Mouse (Mus musculus): ENCODE measurements around the gene Rps24. TPM values are rescaled to one million over a fixed set of nuclear protein-coding genes. Genes with fewer than 3 reads are reported as not detected.
"Not testable (repeated sequence)": the region's sequence is repeated elsewhere in the genome, so short reads cannot be mapped to it uniquely, and the experiment has no call there.

Gene Rps24
- 563 and 611 TPM in 2 replicates for polyA plus RNA-seq (2015; fragmentation: Nextera tagmentation; extraction: Ambion mirVana)

DNA sequence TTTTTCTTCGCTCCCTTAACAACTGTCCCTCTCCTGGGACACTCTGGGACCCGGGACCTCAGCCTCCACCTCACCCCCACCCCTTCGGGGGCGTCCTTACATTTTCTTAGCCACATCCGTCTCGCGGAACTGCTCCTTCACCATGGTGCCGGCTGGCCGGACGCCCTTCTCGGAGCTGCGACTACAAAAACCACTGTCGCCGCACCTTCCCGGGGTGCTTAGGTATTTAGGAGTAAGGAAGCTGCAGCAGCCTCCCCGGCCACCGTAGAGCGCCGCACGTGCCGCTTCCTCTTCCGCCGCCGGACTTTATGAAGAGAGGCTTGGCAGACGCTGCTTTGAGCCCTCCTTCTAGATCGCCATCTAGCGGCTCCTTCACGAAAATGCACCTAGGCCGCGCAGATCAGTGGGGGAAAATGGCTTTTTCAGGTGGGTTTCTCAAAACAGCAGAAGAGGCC, at the start of gene Rps24, which contains the start of gene Polr3a:
Rps24 (plus strand) TSS at position 353 of the 455 bp plus-strand sequence.
Polr3a (minus strand) TSS at position 286 of the 455 bp plus-strand sequence.
- H3K4me2 ChIP-seq (replicated peaks) = peak within 1 kb of the TSS; percentile 86
- H3K4me1 ChIP-seq = peaks cover 22% of the 10 kb centered on the region
- peak within 1 kb of the TSS; percentile 79 for H3K9ac ChIP-seq (replicated peaks)
- H3K9me3 ChIP-seq = no peaks in the 10 kb centered on the region
- peak within 1 kb of the TSS; percentile 86 for H3K4me3 ChIP-seq
- no peak within 1 kb of the TSS; the same call in 1 of the 2 replicates for H3K27ac ChIP-seq (replicated peaks)
- ATAC-seq (replicated peaks) = peak; percentile 62
- H3K27me3 ChIP-seq = no peaks in the 10 kb centered on the region
- peaks cover 20% of the 10 kb centered on the region for H3K36me3 ChIP-seq
- WGBS = under 1% methylated on average over 30 of the region's 30 CpGs

DNA sequence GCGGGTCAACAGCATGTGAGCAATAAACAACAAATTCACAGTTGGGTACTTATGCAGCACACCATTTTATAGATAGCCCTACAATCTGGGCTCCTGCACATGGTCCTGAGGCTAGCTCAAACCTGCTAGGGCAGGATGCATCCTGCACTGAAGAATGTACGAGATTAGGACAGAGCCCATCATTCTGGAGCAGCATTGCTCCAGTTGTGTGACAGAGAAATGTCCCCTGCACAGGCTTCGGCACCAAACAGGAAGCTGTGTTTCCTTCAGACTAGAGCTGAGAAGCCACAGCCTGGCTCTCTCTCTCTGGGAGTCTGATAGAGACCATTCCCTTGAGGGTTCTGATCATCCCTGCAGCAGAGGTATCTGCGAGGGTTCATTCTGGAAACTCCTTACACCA, 43.4 kb upstream of the Rps24 start:
- peaks cover 12% of the 10 kb centered on the region for H3K36me3 ChIP-seq
- WGBS = 96% methylated on average over 4 of the region's 4 CpGs
- H3K9ac ChIP-seq (replicated peaks); H3K4me2 ChIP-seq (replicated peaks); H3K27me3 ChIP-seq; H3K27ac ChIP-seq (replicated peaks); ATAC-seq (replicated peaks); H3K4me3 ChIP-seq; H3K4me1 ChIP-seq; H3K9me3 ChIP-seq: not testable (repeated sequence)

GRCm38 (mm10) chr14:24458191-24458590, 28.7 kb upstream of the Rps24 start:
- Histone ChIP-seq H3K27me3 (no peaks in the 10 kb centered on the region), H3K27ac (replicated peaks) (no peak overlapping the region), H3K36me3 (peaks cover 94% of the 10 kb centered on the region), H3K9me3 (no peaks in the 10 kb centered on the region), H3K4me1 (no peaks in the 10 kb centered on the region), H3K4me2 (replicated peaks) (no peak overlapping the region), H3K4me3 (no peak overlapping the region), H3K9ac (replicated peaks) (no peak overlapping the region)
- ATAC-seq (replicated peaks) = no peak
- 87% methylated on average over 3 of the region's 3 CpGs for WGBS

- no peaks in the 10 kb centered on the region for H3K9me3 ChIP-seq
- H3K4me1 ChIP-seq = no peaks in the 10 kb centered on the region
- H3K4me2 ChIP-seq (replicated peaks) = no peak overlapping the region
- H3K36me3 ChIP-seq = peaks cover 93% of the 10 kb centered on the region
- ATAC-seq (replicated peaks) = no peak
- H3K27me3 ChIP-seq = no peaks in the 10 kb centered on the region
- 94% methylated on average over 6 of the region's 6 CpGs for WGBS
- H3K4me3 ChIP-seq = no peak overlapping the region
- no peak overlapping the region for H3K27ac ChIP-seq (replicated peaks)
- no peak overlapping the region for H3K9ac ChIP-seq (replicated peaks)
These were observed 18.1 kb upstream of the Rps24 start for GRCm38 (mm10) chr14:24468806-24469205.

GRCm38 (mm10) chr14:24486241-24486767, 621 bp upstream of the Rps24 start:
- Histone ChIP-seq H3K9me3 (no peaks in the 10 kb centered on the region), H3K27me3 (no peaks in the 10 kb centered on the region), H3K4me1 (peaks cover 17% of the 10 kb centered on the region), H3K36me3 (peaks cover 25% of the 10 kb centered on the region), H3K27ac (replicated peaks) (no peak overlapping the region; the same call in 1 of the 2 replicates), H3K4me3 (peak overlapping the region; percentile 86), H3K9ac (replicated peaks) (peak overlapping the region; percentile 79), H3K4me2 (replicated peaks) (peak overlapping the region; percentile 86)
- 6% methylated on average over 13 of the region's 13 CpGs for WGBS
- ATAC-seq (replicated peaks) = peak; percentile 29

DNA sequence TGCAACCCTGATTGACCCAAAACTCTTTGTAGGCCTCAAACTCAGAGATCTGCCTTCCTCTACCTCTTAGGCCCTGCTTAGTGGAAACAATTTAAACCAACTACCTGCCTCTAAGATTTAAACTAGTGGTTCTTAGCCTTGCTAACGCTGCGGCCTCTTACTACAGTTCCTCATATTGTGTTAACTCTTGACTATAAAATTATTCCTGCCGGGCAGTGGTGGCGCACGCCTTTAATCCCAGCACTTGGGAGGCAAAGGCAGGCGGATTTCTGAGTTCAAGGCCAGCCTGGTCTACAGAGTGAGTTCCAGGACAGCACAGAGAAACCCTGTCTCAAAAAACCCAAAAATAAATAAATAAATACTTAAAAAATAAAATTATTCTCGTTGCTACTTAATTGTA, 2.8 kb downstream of the Rps24 start:
- not testable (repeated sequence) for H3K9ac ChIP-seq (replicated peaks); H3K27me3 ChIP-seq; H3K9me3 ChIP-seq; H3K4me3 ChIP-seq; H3K4me2 ChIP-seq (replicated peaks); ATAC-seq (replicated peaks); H3K27ac ChIP-seq (replicated peaks)
- Histone ChIP-seq H3K36me3 (peaks cover 24% of the 10 kb centered on the region), H3K4me1 (peaks cover 50% of the 10 kb centered on the region)
- 91% methylated on average over 7 of the region's 7 CpGs for WGBS

DNA sequence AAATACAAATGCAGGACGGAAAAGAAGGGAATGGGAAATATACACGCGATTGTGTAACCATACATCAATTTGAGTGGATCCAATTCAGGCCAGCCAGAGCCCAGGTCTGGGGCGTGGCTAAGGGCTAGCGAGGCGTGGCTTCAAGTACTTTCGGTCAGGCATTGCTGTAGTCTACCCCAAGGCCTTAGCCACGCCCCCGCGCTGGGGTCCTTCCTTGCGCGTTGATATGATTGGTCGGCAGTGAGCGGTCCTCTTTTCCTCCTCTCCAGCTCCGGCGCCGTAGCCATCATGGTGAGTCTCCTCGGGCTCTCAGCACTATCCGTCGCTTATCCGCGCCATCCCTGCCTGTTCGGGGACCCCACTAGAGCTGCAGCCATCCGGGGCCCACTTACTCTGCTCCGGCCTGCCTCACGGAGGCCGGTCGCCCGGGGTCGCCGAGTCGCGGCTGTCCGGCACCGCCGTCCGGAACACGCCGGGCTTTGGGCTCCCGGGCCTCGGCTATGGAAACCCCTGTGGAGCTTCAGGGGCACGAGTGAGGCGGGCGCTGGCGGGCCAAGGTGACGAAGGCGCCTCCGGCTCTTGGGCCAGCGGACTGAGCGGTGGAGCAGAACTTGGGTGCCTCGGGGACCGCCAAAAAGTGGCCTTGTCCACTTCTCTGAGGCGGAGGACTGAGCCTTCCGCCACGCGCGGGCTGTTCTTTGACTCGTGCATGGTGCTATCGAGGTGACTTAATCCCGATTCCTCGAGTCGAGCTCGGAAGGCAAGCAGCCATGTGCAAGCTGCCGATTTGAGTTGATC, 3.7 kb downstream of the Rps24 start:
- peak overlapping the region; percentile 74 for H3K4me2 ChIP-seq (replicated peaks)
- H3K4me1 ChIP-seq = peaks cover 50% of the 10 kb centered on the region
- H3K36me3 ChIP-seq = peaks cover 31% of the 10 kb centered on the region
- H3K27me3 ChIP-seq = no peaks in the 10 kb centered on the region
- H3K9me3 ChIP-seq = no peaks in the 10 kb centered on the region
- under 1% methylated on average over 64 of the region's 64 CpGs for WGBS
- ATAC-seq (replicated peaks) = peak; percentile 92
- H3K4me3 ChIP-seq = peak overlapping the region; percentile 74
- H3K27ac ChIP-seq (replicated peaks) = peak overlapping the region; percentile 84
- H3K9ac ChIP-seq (replicated peaks) = peak overlapping the region; percentile 77

DNA sequence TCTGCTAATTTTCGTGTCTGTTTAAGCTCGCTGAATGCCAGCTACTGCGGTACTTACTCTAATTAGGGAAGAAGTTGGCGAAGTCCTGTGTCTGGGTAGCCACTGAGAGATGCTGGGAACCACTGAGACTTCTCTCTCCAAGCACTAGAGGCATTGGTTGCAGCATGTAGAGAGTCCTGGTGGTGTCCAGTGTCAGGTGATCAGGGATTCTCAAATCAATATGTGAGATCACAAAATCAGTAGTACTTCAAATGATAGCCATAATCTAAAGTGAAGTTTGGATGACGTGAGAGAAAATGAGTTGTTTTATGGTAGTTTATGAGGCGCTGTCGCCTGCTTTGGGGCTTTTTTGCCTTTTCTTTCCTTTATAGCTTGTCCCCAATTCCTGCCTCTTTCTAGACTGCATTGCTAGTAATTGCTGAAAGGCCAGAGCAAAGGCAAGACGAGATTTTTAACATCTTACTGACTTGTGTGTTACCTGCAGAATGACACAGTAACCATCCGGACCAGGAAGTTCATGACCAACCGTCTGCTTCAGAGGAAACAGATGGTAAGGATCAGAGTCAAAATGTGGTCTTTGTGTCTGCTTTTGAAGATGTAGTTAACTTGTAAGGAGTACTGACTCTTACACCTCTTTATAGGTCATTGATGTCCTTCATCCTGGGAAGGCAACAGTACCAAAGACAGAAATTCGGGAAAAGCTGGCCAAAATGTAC, 4.5 kb downstream of the Rps24 start:
- WGBS = 4% methylated on average over 11 of the region's 11 CpGs

GRCm38 (mm10) chr14:24493256-24493655, 6.3 kb downstream of the Rps24 start:
- 81% methylated on average over 9 of the region's 9 CpGs for WGBS
- H3K4me2 ChIP-seq (replicated peaks) = no peak overlapping the region
- no peak overlapping the region for H3K9ac ChIP-seq (replicated peaks)

More for the DNA sequence above, 4.5 kb downstream of the Rps24 start:
- H3K4me2 ChIP-seq (replicated peaks) = peak overlapping the region; percentile 74
- H3K9me3 ChIP-seq = no peaks in the 10 kb centered on the region
- peaks cover 42% of the 10 kb centered on the region for H3K4me1 ChIP-seq
- H3K9ac ChIP-seq (replicated peaks) = peak overlapping the region; percentile 77
- peaks cover 39% of the 10 kb centered on the region for H3K36me3 ChIP-seq
- no peaks in the 10 kb centered on the region for H3K27me3 ChIP-seq
- no peak for ATAC-seq (replicated peaks)
- H3K4me3 ChIP-seq = peak overlapping the region; percentile 74
- peak overlapping the region; percentile 84 for H3K27ac ChIP-seq (replicated peaks)

GRCm38 (mm10) chr14:24496507-24496906, 9.6 kb downstream of the Rps24 start:
- no peaks in the 10 kb centered on the region for H3K9me3 ChIP-seq
- ATAC-seq (replicated peaks) = no peak
- H3K4me2 ChIP-seq (replicated peaks) = no peak overlapping the region
- WGBS = 82% methylated on average over 1 of the region's 1 CpGs
- H3K27ac ChIP-seq (replicated peaks) = no peak overlapping the region
- no peak overlapping the region for H3K4me3 ChIP-seq
- H3K36me3 ChIP-seq = peaks cover 61% of the 10 kb centered on the region
- H3K4me1 ChIP-seq = peaks cover 53% of the 10 kb centered on the region
- no peak overlapping the region for H3K9ac ChIP-seq (replicated peaks)
- no peaks in the 10 kb centered on the region for H3K27me3 ChIP-seq

More at GRCm38 (mm10) chr14:24493256-24493655, 6.3 kb downstream of the Rps24 start:
- H3K9me3 ChIP-seq = no peaks in the 10 kb centered on the region
- no peaks in the 10 kb centered on the region for H3K27me3 ChIP-seq
- peaks cover 42% of the 10 kb centered on the region for H3K4me1 ChIP-seq
- no peak for ATAC-seq (replicated peaks)
- no peak overlapping the region for H3K27ac ChIP-seq (replicated peaks)
- peaks cover 57% of the 10 kb centered on the region for H3K36me3 ChIP-seq
- no peak overlapping the region for H3K4me3 ChIP-seq

- H3K4me2 ChIP-seq (replicated peaks) = no peak overlapping the region
- 93% methylated on average over 1 of the region's 1 CpGs for WGBS
- no peak overlapping the region for H3K27ac ChIP-seq (replicated peaks)
- no peak overlapping the region for H3K4me3 ChIP-seq
- H3K4me1 ChIP-seq = peaks cover 44% of the 10 kb centered on the region
- no peaks in the 10 kb centered on the region for H3K9me3 ChIP-seq
- H3K27me3 ChIP-seq = no peaks in the 10 kb centered on the region
- no peak for ATAC-seq (replicated peaks)
- H3K9ac ChIP-seq (replicated peaks) = no peak overlapping the region
- peaks cover 56% of the 10 kb centered on the region for H3K36me3 ChIP-seq
These were observed 10.5 kb downstream of the Rps24 start for GRCm38 (mm10) chr14:24497443-24497842.
